Mouse (Mus musculus): ENCODE data around the gene Brd2. TPM values are rescaled to one million over a fixed set of nuclear protein-coding genes. Genes with fewer than 3 reads are reported as not detected.
A peak's percentile ranks its signal among the peaks of the same experiment; 100 is the strongest.

The Brd2 gene
- polyA plus RNA-seq, 1 experiment from 2014 or later: 40.1 TPM

- 0 out of 2 replicates have a peak, but pooled peaks have one; percentile 2 for ATAC-seq (ENCODE audit: insufficient read depth)
- under 1% methylated on average over 35 of the region's 35 CpGs for WGBS (ENCODE audit: insufficient replicate concordance)
- Histone ChIP-seq H3K9ac (peak overlapping the region; percentile 91), H3K4me1 (replicated peaks) (peaks cover 68% of the 10 kb centered on the region), H3K9me3 (replicated peaks) (no peaks in the 10 kb centered on the region), H3K4me3 (replicated peaks) (peak overlapping the region; percentile 94), H3K27me3 (no peaks in the 10 kb centered on the region), H3K36me3 (replicated peaks) (peaks cover 25% of the 10 kb centered on the region), H3K4me2 (peak overlapping the region; percentile 99), H3K27ac (replicated peaks) (peak overlapping the region; percentile 99)
These were observed 1.1 kb downstream of the Brd2 start for GRCm38 (mm10) chr17:34121172-34121878.

GRCm38 (mm10) chr17:34120814-34121171, 1.6 kb downstream of the Brd2 start:
- ATAC-seq (ENCODE audit: insufficient read depth): peak; percentile 23
- Histone ChIP-seq H3K27ac (replicated peaks) (peak overlapping the region; percentile 99), H3K4me3 (replicated peaks) (peak overlapping the region; percentile 94), H3K9ac (peak overlapping the region; percentile 91), H3K4me2 (peak overlapping the region; percentile 99), H3K9me3 (replicated peaks) (no peaks in the 10 kb centered on the region), H3K27me3 (no peaks in the 10 kb centered on the region), H3K36me3 (replicated peaks) (peaks cover 30% of the 10 kb centered on the region), H3K4me1 (replicated peaks) (peaks cover 67% of the 10 kb centered on the region)
- 0% methylated on average over 31 of the region's 31 CpGs for WGBS (ENCODE audit: insufficient replicate concordance)

GRCm38 (mm10) chr17:34120180-34120723, 2.2 kb downstream of the Brd2 start:
- ATAC-seq (ENCODE audit: insufficient read depth): peak; percentile 6; the same call in 1 of the 2 replicates
- peaks cover 67% of the 10 kb centered on the region for H3K4me1 ChIP-seq (replicated peaks)

GRCm38 (mm10) chr17:34119249-34120179, 2.9 kb downstream of the Brd2 start, which contains the start of gene H2-DMa:
Gene H2-DMa (plus strand): TSS chr17:34119541.
- Histone ChIP-seq H3K9ac (peak within 1 kb of the TSS; percentile 93), H3K9me3 (replicated peaks) (no peaks in the 10 kb centered on the region), H3K4me1 (replicated peaks) (peaks cover 67% of the 10 kb centered on the region), H3K27ac (replicated peaks) (peak within 1 kb of the TSS; percentile 99), H3K27me3 (no peaks in the 10 kb centered on the region), H3K36me3 (replicated peaks) (peaks cover 43% of the 10 kb centered on the region), H3K4me2 (peak within 1 kb of the TSS; percentile 99), H3K4me3 (replicated peaks) (peak within 1 kb of the TSS; percentile 94)
- peak; percentile 73 for ATAC-seq (ENCODE audit: insufficient read depth)
- WGBS (ENCODE audit: insufficient replicate concordance): under 1% methylated on average over 96 of the region's 96 CpGs

More at GRCm38 (mm10) chr17:34120180-34120723, 2.2 kb downstream of the Brd2 start:
- peak overlapping the region; percentile 99 for H3K27ac ChIP-seq (replicated peaks)
- peaks cover 36% of the 10 kb centered on the region for H3K36me3 ChIP-seq (replicated peaks)
- H3K4me3 ChIP-seq (replicated peaks): peak overlapping the region; percentile 94
- H3K9ac ChIP-seq: peak overlapping the region; percentile 91
- H3K9me3 ChIP-seq (replicated peaks): no peaks in the 10 kb centered on the region
- no peaks in the 10 kb centered on the region for H3K27me3 ChIP-seq
- peak overlapping the region; percentile 99 for H3K4me2 ChIP-seq
- WGBS (ENCODE audit: insufficient replicate concordance): under 1% methylated on average over 41 of the region's 42 CpGs

- WGBS (ENCODE audit: insufficient replicate concordance): under 1% methylated on average over 38 of the region's 38 CpGs
- Histone ChIP-seq H3K9me3 (replicated peaks) (no peaks in the 10 kb centered on the region), H3K36me3 (replicated peaks) (peaks cover 50% of the 10 kb centered on the region), H3K27me3 (no peaks in the 10 kb centered on the region), H3K27ac (replicated peaks) (peak overlapping the region; percentile 76), H3K4me1 (replicated peaks) (peaks cover 61% of the 10 kb centered on the region), H3K4me2 (peak overlapping the region; percentile 99), H3K4me3 (replicated peaks) (peak overlapping the region; percentile 94), H3K9ac (peak overlapping the region; percentile 93)
- ATAC-seq (ENCODE audit: insufficient read depth): peak; percentile 28
These were observed 3.6 kb downstream of the Brd2 start for GRCm38 (mm10) chr17:34118873-34119248.

- WGBS (ENCODE audit: insufficient replicate concordance): under 1% methylated on average over 67 of the region's 67 CpGs
- Histone ChIP-seq H3K4me2 (peak overlapping the region; percentile 99), H3K4me1 (replicated peaks) (peaks cover 56% of the 10 kb centered on the region), H3K36me3 (replicated peaks) (peaks cover 55% of the 10 kb centered on the region), H3K4me3 (replicated peaks) (peak overlapping the region; percentile 94), H3K9me3 (replicated peaks) (no peaks in the 10 kb centered on the region), H3K27ac (replicated peaks) (peak overlapping the region; percentile 76), H3K9ac (peak overlapping the region; percentile 93), H3K27me3 (no peaks in the 10 kb centered on the region)
- no peak for ATAC-seq (ENCODE audit: insufficient read depth)
These were observed 4.1 kb downstream of the Brd2 start for GRCm38 (mm10) chr17:34118113-34118872.

GRCm38 (mm10) chr17:34117421-34118112, 4.9 kb downstream of the Brd2 start:
- Histone ChIP-seq H3K4me3 (replicated peaks) (peak overlapping the region; percentile 94), H3K9ac (peak overlapping the region; percentile 93), H3K9me3 (replicated peaks) (no peaks in the 10 kb centered on the region), H3K27ac (replicated peaks) (peak overlapping the region; percentile 76), H3K36me3 (replicated peaks) (peaks cover 63% of the 10 kb centered on the region), H3K4me2 (peak overlapping the region; percentile 99), H3K4me1 (replicated peaks) (peaks cover 48% of the 10 kb centered on the region), H3K27me3 (no peaks in the 10 kb centered on the region)
- 1% methylated on average over 5 of the region's 5 CpGs for WGBS (ENCODE audit: insufficient replicate concordance)
- ATAC-seq (ENCODE audit: insufficient read depth): no peak

- WGBS (ENCODE audit: insufficient replicate concordance): 39% methylated on average over 7 of the region's 7 CpGs
- Histone ChIP-seq H3K4me2 (peak overlapping the region; percentile 99), H3K9ac (peak overlapping the region; percentile 93), H3K9me3 (replicated peaks) (no peaks in the 10 kb centered on the region), H3K4me3 (replicated peaks) (peak overlapping the region; percentile 94), H3K27me3 (no peaks in the 10 kb centered on the region), H3K27ac (replicated peaks) (peak overlapping the region; percentile 76), H3K4me1 (replicated peaks) (peaks cover 44% of the 10 kb centered on the region), H3K36me3 (replicated peaks) (peaks cover 70% of the 10 kb centered on the region)
- ATAC-seq (ENCODE audit: insufficient read depth): no peak
These were observed 5.6 kb downstream of the Brd2 start for GRCm38 (mm10) chr17:34116736-34117370.

GRCm38 (mm10) chr17:34114114-34114513, 8.3 kb downstream of the Brd2 start:
- Histone ChIP-seq H3K9me3 (replicated peaks) (no peaks in the 10 kb centered on the region), H3K27me3 (no peaks in the 10 kb centered on the region), H3K4me1 (replicated peaks) (peaks cover 31% of the 10 kb centered on the region), H3K4me3 (replicated peaks) (no peak overlapping the region), H3K27ac (replicated peaks) (no peak overlapping the region), H3K9ac (no peak overlapping the region), H3K4me2 (no peak overlapping the region), H3K36me3 (replicated peaks) (peaks cover 97% of the 10 kb centered on the region)
- WGBS (ENCODE audit: insufficient replicate concordance): 89% methylated on average over 7 of the region's 7 CpGs
- no peak for ATAC-seq (ENCODE audit: insufficient read depth)

Measured in liver, embryonic 15.5 days (tissue).